Mouse (Mus musculus) testis, adult 10 weeks (tissue): ENCODE measurements around the gene Mrps7. TPM values are rescaled to one million over a fixed set of nuclear protein-coding genes. Genes with fewer than 3 reads are reported as not detected.

Experiments used
- polyA plus RNA-seq: library from polyadenylated mRNA; stranded (reverse); fragments of 350-450 nt; fragmentation: Illumina TruSeq; extraction: RNeasy Lipid Tissue Mini Kit (QIAGEN cat#74804); gene quantifications from one replicate; pipeline ENCODE4 v1.2.3, GENCODE M21; 2014; ENCODE audit warnings: low read depth, low replicate concordance

The Mrps7 gene
- polyA plus RNA-seq = 2.1 TPM

GRCm38 (mm10) chr11:115603476-115604303 lies at the start of gene Mrps7, which contains the start of gene Gga3:
Mrps7 (plus strand) TSS chr11:115603925.
Gga3 (minus strand) TSS chr11:115604051.

GRCm38 (mm10) chr11:115564064-115564809 lies 39.5 kb upstream of the Mrps7 start, which contains the start of gene Nup85:
Nup85 (plus strand) TSS chr11:115564434.

DNA sequence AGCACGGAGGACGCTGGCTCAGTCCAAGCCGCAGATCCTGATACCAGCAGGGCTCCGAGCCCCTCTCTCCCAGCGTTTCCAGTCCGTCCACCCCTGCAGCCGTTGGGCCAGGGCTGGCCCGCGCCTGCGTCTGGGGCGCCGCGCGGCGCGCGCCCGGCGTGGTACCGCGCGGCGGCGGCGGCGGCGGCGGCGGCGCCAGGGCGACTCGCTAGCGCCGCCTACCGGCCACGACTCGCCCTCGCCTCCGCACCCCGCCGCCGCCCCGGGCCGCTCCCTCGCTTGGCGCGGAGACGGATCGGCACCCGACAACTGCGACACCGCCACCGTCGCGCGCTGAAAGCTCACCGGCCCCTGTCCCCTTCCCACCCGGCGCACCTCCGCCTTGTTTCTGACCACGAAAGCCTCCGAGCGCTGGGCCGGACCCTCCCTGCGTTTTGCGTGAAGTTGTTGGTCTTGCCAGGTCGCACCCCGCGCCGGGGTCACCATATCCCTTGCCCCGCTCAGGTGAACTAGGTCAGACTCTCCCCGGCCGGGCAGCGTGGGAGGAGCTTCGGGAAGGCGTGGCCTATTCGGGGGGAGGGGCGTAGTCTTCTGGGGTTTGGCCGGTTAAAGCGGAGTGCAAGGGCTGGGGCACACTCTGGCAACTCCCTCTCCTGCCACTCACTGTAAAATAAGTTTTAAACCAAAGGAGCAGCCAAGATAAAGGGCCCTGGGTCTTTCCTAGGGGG lies 8.8 kb downstream of the Mrps7 start, which contains the start of gene Mif4gd:
TSS of gene Mif4gd (minus strand) at position 560 of the 728 bp plus-strand sequence.

DNA sequence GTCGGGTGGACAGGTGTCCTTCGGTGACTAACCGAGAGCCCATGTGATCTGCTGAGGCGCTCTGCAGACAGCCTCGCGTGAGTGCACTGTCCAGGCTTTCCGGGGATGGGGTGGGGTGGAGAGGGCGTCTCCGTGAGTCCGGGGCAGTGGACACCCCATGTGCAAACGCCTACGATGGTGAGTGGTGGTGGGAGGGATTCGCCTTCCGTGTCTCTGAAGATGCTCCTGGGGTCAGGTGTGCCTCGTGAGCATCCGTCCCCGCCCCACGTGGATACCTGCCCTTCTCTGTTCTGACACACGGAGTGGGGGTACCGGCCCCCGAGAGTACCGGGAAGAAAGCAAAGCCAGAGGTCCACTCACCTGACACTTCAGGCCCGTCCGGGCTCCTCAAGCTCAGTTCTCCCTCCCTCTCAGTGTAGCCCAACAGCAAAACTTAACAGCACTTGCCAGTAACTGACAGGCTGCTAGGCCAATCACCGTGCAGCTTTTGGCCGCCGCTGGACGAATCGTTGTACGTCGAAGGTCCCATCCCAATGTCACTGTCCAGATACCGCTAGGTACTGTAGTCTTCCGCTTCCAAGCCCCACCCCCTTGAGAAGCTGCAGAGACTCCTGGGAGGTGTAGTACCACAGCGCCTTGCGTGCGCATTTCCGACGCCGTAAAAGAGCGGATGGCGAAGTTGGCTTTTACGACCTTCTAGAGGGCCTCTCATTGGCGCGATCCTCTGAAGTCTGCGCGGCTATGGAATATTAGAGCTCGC lies 24.2 kb downstream of the Mrps7 start, which contains the start of gene Slc25a19:
TSS of gene Slc25a19 (minus strand) at position 591 of the 760 bp plus-strand sequence.

Other genes starting within 250 kb of the Mrps7 start
- gene Hid1, start 236.2 kb upstream of the Mrps7 start, polyA plus RNA-seq = not detected
- gene Cdr2l, start 222.0 kb upstream of the Mrps7 start, polyA plus RNA-seq = 0.29 TPM
- gene Mrpl58, start 200.2 kb upstream of the Mrps7 start, polyA plus RNA-seq = 6.3 TPM
- 319 TPM for gene Atp5h, start 184.0 kb upstream of the Mrps7 start, polyA plus RNA-seq
- 9.7 TPM for gene Kctd2, start 183.8 kb upstream of the Mrps7 start, polyA plus RNA-seq
- gene Trim80, start 163.4 kb upstream of the Mrps7 start, polyA plus RNA-seq = 17.4 TPM
- gene Slc16a5, start 141.5 kb upstream of the Mrps7 start, polyA plus RNA-seq = 0.52 TPM
- 0.41 TPM for gene Armc7, start 128.3 kb upstream of the Mrps7 start, polyA plus RNA-seq
- gene Nt5c, start 112.1 kb upstream of the Mrps7 start, polyA plus RNA-seq = 2.5 TPM
- gene Jpt1, start 89.5 kb upstream of the Mrps7 start, polyA plus RNA-seq = 114 TPM
- 627 TPM for gene Sumo2, start 67.6 kb upstream of the Mrps7 start, polyA plus RNA-seq
- gene Nup85, start 39.5 kb upstream of the Mrps7 start, polyA plus RNA-seq = 39.0 TPM
- gene Gga3, start 126 bp downstream of the Mrps7 start, polyA plus RNA-seq = 4.0 TPM
- 80.0 TPM for gene Mif4gd, start 9.0 kb downstream of the Mrps7 start, polyA plus RNA-seq
- gene Slc25a19, start 24.4 kb downstream of the Mrps7 start, polyA plus RNA-seq = 1.8 TPM
- 12.9 TPM for gene Grb2, start 104.7 kb downstream of the Mrps7 start, polyA plus RNA-seq
- gene Tmem94, start 161.5 kb downstream of the Mrps7 start, polyA plus RNA-seq = 1.6 TPM
- gene Caskin2, start 209.7 kb downstream of the Mrps7 start, polyA plus RNA-seq = 0.13 TPM
- not detected for gene Tsen54, start 210.8 kb downstream of the Mrps7 start, polyA plus RNA-seq
- gene Llgl2, start 220.1 kb downstream of the Mrps7 start, polyA plus RNA-seq = not detected